Mouse (Mus musculus) gastrocnemius, postnatal 4 days (tissue): ENCODE measurements at regions not wholly inside any gene's neighbourhood (a gene's known extent, or its start where the extent isn't known, plus 50 kb on each side); places are given as distances from the start of the nearest gene placed in this dataset.

Experiments used
- DNase-seq, 2 experiments: peaks; one replicate each; pipeline ENCODE4 v3.0.0; 2021 to 2022; ENCODE audit warnings: low spot score in 2 of 2, mixed read lengths in 2 of 2

- no peak for DNase-seq
Measured at GRCm38 (mm10) chr1:186379938-186380847, 263.1 kb upstream of the Lyplal1 start.

GRCm38 (mm10) chr1:186376906-186377623 is 260.0 kb upstream of the Lyplal1 start:
- no peak for DNase-seq

GRCm38 (mm10) chr1:186374009-186374649 is 257.0 kb upstream of the Lyplal1 start:
- no peak for DNase-seq

GRCm38 (mm10) chr1:186373386-186373785 is 256.3 kb upstream of the Lyplal1 start:
- DNase-seq, result no peak

GRCm38 (mm10) chr1:186372770-186373353 is 255.8 kb upstream of the Lyplal1 start:
- DNase-seq, result no peak

- no peak for DNase-seq
Measured at GRCm38 (mm10) chr1:186363356-186363755, 246.2 kb upstream of the Lyplal1 start.

GRCm38 (mm10) chr1:186358011-186358670 is 241.0 kb upstream of the Lyplal1 start:
- no peak for DNase-seq

GRCm38 (mm10) chr1:186354742-186355141 is 237.6 kb upstream of the Lyplal1 start:
- no peak for DNase-seq

GRCm38 (mm10) chr1:186354072-186354471 is 237.0 kb upstream of the Lyplal1 start:
- no peak for DNase-seq

GRCm38 (mm10) chr1:186350381-186350780 is 233.3 kb upstream of the Lyplal1 start:
- no peak for DNase-seq

- no peak for DNase-seq
Measured at GRCm38 (mm10) chr1:186349966-186350365, 232.9 kb upstream of the Lyplal1 start.

- peak in 1 of 2 experiments; percentile 18 for DNase-seq
Measured at GRCm38 (mm10) chr1:186347413-186348147, 230.5 kb upstream of the Lyplal1 start.

GRCm38 (mm10) chr1:186345449-186345848 is 228.3 kb upstream of the Lyplal1 start:
- no peak for DNase-seq

GRCm38 (mm10) chr1:186342931-186343506 is 225.9 kb upstream of the Lyplal1 start:
- no peak for DNase-seq

- DNase-seq, result no peak
Measured at GRCm38 (mm10) chr1:186342391-186342790, 225.3 kb upstream of the Lyplal1 start.

- peak in 1 of 2 experiments; percentile 20 for DNase-seq
Measured at GRCm38 (mm10) chr1:186341878-186342277, 224.8 kb upstream of the Lyplal1 start.

GRCm38 (mm10) chr1:186340701-186341100 is 223.6 kb upstream of the Lyplal1 start:
- no peak for DNase-seq

GRCm38 (mm10) chr1:186317285-186317684 is 200.2 kb upstream of the Lyplal1 start:
- DNase-seq, result no peak

- DNase-seq, result peak in 1 of 2 experiments; percentile 18
Measured at GRCm38 (mm10) chr1:186314180-186314579, 197.1 kb upstream of the Lyplal1 start.

GRCm38 (mm10) chr1:186312698-186313097 is 195.6 kb upstream of the Lyplal1 start:
- DNase-seq, result peak in 1 of 2 experiments; percentile 36
